Mouse (Mus musculus) lung, embryonic 14.5 days (tissue): Measurements from ENCODE around the gene Btn1a1. TPM values are rescaled to one million over a fixed set of nuclear protein-coding genes. Genes with fewer than 3 reads are reported as not detected.
A peak's percentile ranks its signal among the peaks of the same experiment; 100 is the strongest.

Experiments
- ATAC-seq: fragments of 200-750 bp; cut with Nextera tagmentation; 2 replicates; pipeline ENCODE4 v1.8.0; 2017; ENCODE audit warnings: mild to moderate bottlenecking, moderate TSS enrichment, moderate library complexity; ENCODE audit not compliant: insufficient read depth
- DNase-seq: peaks from one replicate; pipeline ENCODE4 v3.0.0-alpha.2; 2015
- H3K27ac ChIP-seq: fragments of 300-500 bp; sonication (generic); 2 replicates; pipeline ENCODE4 v1.5.1; 2014; ENCODE audit warnings: low read depth, mild to moderate bottlenecking, moderate library complexity
- H3K27me3 ChIP-seq: fragments of 300-500 bp; sonication (generic); 2 replicates; pipeline ENCODE4 v1.6.1; 2014; ENCODE audit warnings: low read length, control low read depth; ENCODE audit not compliant: insufficient read depth
- H3K36me3 ChIP-seq: fragments of 300-500 bp; sonication (generic); 2 replicates; pipeline ENCODE4 v1.6.1; 2014; ENCODE audit warnings: control low read depth; ENCODE audit not compliant: insufficient read depth
- H3K4me1 ChIP-seq: fragments of 300-500 bp; sonication (generic); 2 replicates; pipeline ENCODE4 v1.6.1; 2014; ENCODE audit warnings: antibody characterized with exemption, control low read depth; ENCODE audit not compliant: insufficient read depth
- H3K4me2 ChIP-seq: fragments of 300-500 bp; sonication (generic); 2 replicates; pipeline ENCODE4 v1.6.1; 2014; ENCODE audit warnings: mild to moderate bottlenecking
- H3K4me3 ChIP-seq: fragments of 300-500 bp; sonication (generic); 2 replicates; pipeline ENCODE4 v1.5.1; 2014; ENCODE audit warnings: low read depth, low read length
- H3K9ac ChIP-seq: fragments of 300-500 bp; sonication (generic); 2 replicates; pipeline ENCODE4 v1.6.1; 2014
- H3K9me3 ChIP-seq: fragments of 300-500 bp; sonication (generic); 2 replicates; pipeline ENCODE4 v1.6.1; 2016; ENCODE audit warnings: low read depth, low read length, control low read depth
- CTCF ChIP-seq: IDR thresholded peaks from 2 replicates; pipeline ENCODE4 v1.5.1; 2016; ENCODE audit warnings: antibody characterized with exemption, low read depth
- WGBS: fragments of 180-500 bp; shearing (Covaris S2); extraction: QIAGEN DNeasy Blood & Tissue Kit; methylation state at CpG from one replicate; pipeline ENCODE4 v1.1.7; 2014; 5-methylcytosine and 5-hydroxymethylcytosine counted together
- polyA plus RNA-seq: library from polyadenylated mRNA; unstranded; fragments of >200 nt; fragmentation: Nextera tagmentation; extraction: Ambion mirVana; gene quantifications from 2 replicates; pipeline ENCODE4 v1.2.1, GENCODE M21; 2014

Btn1a1 gene
- polyA plus RNA-seq, 1 experiment from 2014 or later, result 0.18 TPM

DNA sequence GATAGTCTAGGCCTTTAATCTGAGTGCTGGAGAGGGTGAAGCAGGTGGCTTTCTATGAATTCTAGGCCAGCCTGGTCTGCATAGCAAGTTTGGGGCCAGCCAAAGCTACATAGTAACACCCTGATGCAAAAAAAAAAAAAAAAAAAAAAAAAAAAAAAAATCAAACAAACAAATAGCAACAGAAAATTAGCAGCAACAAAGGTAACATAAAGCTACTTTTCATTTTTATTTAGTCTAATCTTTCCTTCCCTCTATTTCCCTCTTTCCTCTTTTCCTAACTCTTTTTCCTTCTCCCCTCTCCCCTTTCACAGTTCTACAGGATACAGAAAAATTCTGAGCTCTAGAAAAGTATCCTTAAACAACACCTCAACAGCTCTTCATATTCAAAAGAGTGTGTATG lies 3.0 kb downstream of the Btn1a1 start:
- H3K27ac ChIP-seq, result no peak overlapping the region
- TF ChIP-seq CTCF, result no peak
- no peaks in the 10 kb centered on the region for H3K9me3 ChIP-seq
- H3K9ac ChIP-seq, result no peak overlapping the region
- no peak overlapping the region for H3K4me3 ChIP-seq
- H3K4me2 ChIP-seq, result no peak overlapping the region
- no peaks in the 10 kb centered on the region for H3K4me1 ChIP-seq
- H3K27me3 ChIP-seq, result no peaks in the 10 kb centered on the region
- DNase-seq (no peak), ATAC-seq (no peak)
- no peaks in the 10 kb centered on the region for H3K36me3 ChIP-seq

DNA sequence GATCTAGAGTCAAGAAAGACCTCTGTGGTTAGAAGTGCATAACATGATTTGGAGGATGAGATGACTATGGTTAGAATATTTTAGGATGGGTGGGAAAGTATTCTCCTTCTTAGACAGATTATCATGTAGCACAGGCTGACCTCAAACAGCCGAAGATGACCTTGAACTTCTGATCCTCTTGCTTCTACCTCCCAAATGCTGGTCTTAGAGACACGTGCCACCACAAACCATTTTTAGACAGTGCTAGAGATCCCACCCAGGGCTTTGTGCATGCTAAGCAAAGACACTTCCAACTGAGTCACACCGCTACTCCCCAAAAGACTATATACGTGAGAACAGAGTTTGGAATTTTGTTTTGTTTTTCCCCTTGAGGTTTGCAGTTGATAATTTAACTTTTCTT lies 3.6 kb downstream of the Btn1a1 start:
- Histone ChIP-seq H3K9ac (no peak overlapping the region), H3K9me3 (no peaks in the 10 kb centered on the region), H3K4me3 (no peak overlapping the region), H3K4me1 (no peaks in the 10 kb centered on the region), H3K4me2 (no peak overlapping the region), H3K27ac (no peak overlapping the region), H3K36me3 (no peaks in the 10 kb centered on the region), H3K27me3 (no peaks in the 10 kb centered on the region)
- TF ChIP-seq CTCF, result no peak
- no peak for ATAC-seq
- WGBS, result 86% methylated on average over 4 of the region's 4 CpGs
- no peak for DNase-seq

DNA sequence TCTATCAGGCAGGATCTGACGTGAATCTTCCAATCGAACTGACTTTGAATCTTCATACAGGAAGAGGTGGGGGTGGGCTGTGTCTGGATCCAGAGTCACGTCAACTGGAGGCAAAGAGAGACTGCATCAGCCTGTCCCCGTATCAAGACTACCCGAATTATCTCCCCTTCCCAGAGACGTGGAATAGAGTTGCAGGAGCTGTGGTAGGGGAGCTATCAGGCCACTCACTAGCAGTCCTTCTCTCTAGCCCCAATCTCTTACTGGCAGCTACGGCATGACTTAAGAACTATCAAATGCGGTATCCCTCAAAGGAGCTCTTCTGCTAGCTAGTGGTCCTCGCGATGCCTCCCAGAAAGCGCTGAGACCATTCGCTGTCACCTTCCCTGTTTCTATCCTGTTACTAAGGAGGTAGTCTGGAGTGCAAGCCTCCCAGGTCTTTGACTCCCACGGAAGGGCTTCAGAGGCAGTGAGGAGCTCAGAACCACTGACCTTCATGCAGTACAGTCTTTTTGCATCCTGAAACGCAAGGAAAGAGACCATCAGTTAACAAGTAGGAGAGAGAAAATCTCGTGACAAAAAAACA lies 6.3 kb downstream of the Btn1a1 start:
- ATAC-seq (no peak), DNase-seq (no peak)
- WGBS, result 16% methylated on average over 15 of the region's 15 CpGs
- no peak for TF ChIP-seq CTCF
- Histone ChIP-seq H3K9ac (0 out of 2 replicates have a peak overlapping the region, but pooled peaks have one; percentile 20), H3K9me3 (no peaks in the 10 kb centered on the region), H3K4me2 (peak overlapping the region; percentile 39; the same call in 1 of the 2 replicates), H3K27me3 (no peaks in the 10 kb centered on the region), H3K4me3 (peak overlapping the region; percentile 14; the same call in 1 of the 2 replicates), H3K36me3 (no peaks in the 10 kb centered on the region), H3K4me1 (no peaks in the 10 kb centered on the region), H3K27ac (no peak overlapping the region)

DNA sequence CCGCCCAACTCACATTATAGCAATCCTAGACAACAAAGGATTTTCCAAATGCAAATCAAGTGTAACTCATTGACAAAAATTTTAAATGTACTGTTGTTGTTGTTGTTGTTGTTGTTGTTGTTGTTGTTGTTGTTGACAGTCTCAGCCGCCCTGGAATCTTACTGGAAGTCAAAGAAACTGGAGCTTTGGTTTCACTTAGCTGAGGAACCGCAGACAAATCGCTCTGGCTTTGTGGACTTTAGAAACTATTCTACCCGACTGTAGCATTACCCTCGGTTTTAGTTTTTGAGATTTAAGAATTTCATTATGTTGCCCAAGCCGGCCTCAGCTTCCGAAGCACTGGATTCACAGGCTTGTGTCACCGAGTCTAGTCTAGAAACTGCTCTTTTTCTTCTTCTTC lies 11.8 kb downstream of the Btn1a1 start:
- DNase-seq (peak; percentile 72), ATAC-seq (no peak)
- under 1% methylated on average over 9 of the region's 9 CpGs for WGBS
- Histone ChIP-seq H3K4me1 (no peaks in the 10 kb centered on the region), H3K4me3 (peak overlapping the region; percentile 60), H3K9me3 (no peaks in the 10 kb centered on the region), H3K9ac (peak overlapping the region; percentile 72), H3K4me2 (peak overlapping the region; percentile 62), H3K27me3 (no peaks in the 10 kb centered on the region), H3K27ac (peak overlapping the region; percentile 90), H3K36me3 (no peaks in the 10 kb centered on the region)
- TF ChIP-seq CTCF, result no peak

DNA sequence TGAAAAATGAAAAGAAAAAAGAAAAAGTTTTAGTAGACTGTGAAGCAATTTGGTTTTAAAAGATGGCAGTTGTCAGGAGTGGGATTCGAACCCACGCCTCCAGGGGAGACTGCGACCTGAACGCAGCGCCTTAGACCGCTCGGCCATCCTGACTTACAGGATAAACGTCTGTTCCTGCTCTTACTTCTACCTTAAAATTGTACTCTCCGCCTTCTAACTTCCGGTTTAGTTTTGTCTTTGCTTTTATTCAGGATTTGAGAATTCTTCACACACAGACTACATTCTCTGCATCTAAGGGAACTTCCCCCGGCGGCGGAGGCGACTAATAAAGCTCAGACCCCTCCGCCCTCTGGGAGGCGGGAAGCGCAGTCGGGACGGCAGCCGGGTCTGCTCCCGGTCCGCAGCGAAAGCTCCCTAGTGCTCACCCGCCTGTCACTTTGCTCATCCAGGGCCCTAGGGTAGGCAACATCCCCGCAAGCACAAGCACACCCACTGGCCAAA lies 12.3 kb downstream of the Btn1a1 start:
- TF ChIP-seq CTCF, result peak; percentile 6; the same call in 1 of the 2 replicates
- peak overlapping the region; percentile 90 for H3K27ac ChIP-seq
- no peaks in the 10 kb centered on the region for H3K36me3 ChIP-seq
- no peaks in the 10 kb centered on the region for H3K9me3 ChIP-seq
- ATAC-seq (peak; percentile 91), DNase-seq (peak; percentile 95)
- H3K4me3 ChIP-seq, result peak overlapping the region; percentile 60
- no peaks in the 10 kb centered on the region for H3K4me1 ChIP-seq
- peak overlapping the region; percentile 72 for H3K9ac ChIP-seq
- H3K4me2 ChIP-seq, result peak overlapping the region; percentile 62
- WGBS, result under 1% methylated on average over 25 of the region's 25 CpGs
- H3K27me3 ChIP-seq, result no peaks in the 10 kb centered on the region

DNA sequence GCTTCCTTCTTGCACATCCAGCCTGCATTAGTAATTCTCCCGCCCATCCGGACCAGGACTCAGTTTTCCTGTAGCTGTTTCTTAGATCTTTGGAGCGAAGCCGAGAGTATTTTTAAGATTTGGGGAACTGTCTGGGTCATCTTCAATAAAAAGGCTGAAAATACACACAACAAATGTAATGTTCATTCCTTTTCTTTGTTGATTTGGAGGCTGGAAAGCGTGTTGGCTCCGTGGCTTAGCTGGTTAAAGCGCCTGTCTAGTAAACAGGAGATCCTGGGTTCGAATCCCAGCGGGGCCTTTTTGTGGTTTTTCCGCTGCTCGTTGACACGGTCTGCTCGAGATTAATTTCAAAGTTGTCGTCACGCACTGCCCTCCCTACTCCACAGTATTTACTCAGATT lies 15.3 kb downstream of the Btn1a1 start:
- Histone ChIP-seq H3K27ac (peak overlapping the region; percentile 69; the same call in 1 of the 2 replicates), H3K9ac (peak overlapping the region; percentile 59), H3K4me1 (no peaks in the 10 kb centered on the region), H3K36me3 (no peaks in the 10 kb centered on the region), H3K4me3 (peak overlapping the region; percentile 54), H3K27me3 (no peaks in the 10 kb centered on the region), H3K4me2 (peak overlapping the region; percentile 75), H3K9me3 (no peaks in the 10 kb centered on the region)
- no peak for TF ChIP-seq CTCF
- peak; percentile 98 for DNase-seq
- ATAC-seq, result 0 out of 2 replicates have a peak, but pooled peaks have one; percentile 26
- WGBS, result under 1% methylated on average over 15 of the region's 15 CpGs

DNA sequence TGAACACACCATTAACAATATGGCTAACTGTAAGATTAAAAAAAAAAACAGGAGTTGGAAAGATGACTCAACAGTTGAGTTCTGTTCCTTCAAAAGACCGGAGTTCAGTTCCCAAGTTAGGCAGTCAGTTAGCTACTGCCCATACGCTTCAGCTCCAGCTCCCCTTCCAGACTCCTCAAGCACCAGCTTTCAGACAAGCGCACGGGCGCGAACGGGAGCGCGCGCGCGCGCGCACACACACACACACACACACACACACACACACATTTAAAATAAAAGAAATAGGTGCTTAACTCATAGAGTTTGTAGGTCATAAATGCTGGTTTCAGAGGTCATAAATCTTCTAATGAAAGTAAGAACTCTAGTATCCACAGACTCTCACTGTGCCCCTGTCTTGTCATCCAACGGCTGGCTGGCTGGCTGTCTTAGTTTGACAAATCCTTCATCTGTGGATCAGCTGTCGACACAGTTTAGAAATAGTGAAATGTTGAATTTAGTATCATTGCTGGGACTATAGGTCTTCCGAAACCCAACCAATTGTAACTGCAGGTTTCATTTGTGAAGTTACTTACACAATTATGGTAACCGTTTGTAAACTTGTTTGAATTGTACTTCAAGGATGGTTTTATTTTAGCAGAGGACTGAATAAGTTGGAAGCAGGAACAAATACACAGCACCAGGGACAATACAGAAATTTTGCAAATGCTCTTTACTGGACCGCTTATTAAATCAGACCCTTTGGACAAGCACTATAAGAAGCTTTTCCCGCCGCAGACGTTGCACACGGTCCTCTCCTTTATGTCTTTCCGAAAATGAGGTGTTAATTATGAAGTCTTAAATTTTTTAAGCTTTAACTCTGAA lies 16.2 kb downstream of the Btn1a1 start:
- peak; percentile 21; the same call in 1 of the 2 replicates for ATAC-seq

More for the DNA sequence above, 16.2 kb downstream of the Btn1a1 start:
- DNase-seq, result peak; percentile 91
- no peaks in the 10 kb centered on the region for H3K9me3 ChIP-seq
- peak overlapping the region; percentile 59 for H3K9ac ChIP-seq
- H3K36me3 ChIP-seq, result no peaks in the 10 kb centered on the region
- TF ChIP-seq CTCF, result no peak
- no peaks in the 10 kb centered on the region for H3K27me3 ChIP-seq
- H3K4me1 ChIP-seq, result peaks cover 2% of the 10 kb centered on the region; the same call in 1 of the 2 replicates
- peak overlapping the region; percentile 54 for H3K4me3 ChIP-seq
- H3K27ac ChIP-seq, result peak overlapping the region; percentile 76
- WGBS, result under 1% methylated on average over 24 of the region's 24 CpGs
- peak overlapping the region; percentile 75 for H3K4me2 ChIP-seq
